ENCODE assay signal across 9 mouse cellular contexts in the genomic region with DNA sequence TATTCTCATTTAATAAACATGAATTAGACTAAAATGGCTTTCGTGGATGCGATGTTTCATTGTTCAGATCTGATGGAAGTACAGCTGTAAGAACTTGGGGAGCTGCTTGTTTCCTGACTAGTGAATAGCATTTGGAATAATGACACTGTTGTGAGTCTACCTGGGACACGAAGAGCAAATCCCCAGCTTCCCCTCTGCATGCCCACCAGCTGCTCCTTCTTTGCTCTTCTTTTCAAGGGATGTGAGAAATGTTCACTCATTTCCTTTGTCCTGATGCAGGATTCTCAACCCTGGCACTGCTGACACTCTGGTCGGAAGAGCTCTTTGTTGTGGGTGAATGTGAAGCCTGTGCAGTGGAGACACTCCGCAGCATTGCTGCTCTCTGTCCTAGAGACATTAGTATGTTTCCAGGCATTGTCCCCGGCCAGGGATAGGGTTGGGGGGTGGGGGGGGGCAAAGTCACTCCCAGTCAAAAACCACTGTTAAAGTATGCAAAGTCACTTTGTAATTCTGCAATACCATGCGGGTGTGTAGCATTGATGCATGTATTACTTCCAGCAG.
A peak's percentile ranks its signal among the peaks of the same experiment; 100 is the strongest.
DNase-seq lines count a peak whose midpoint lies in the region; ATAC-seq and TF ChIP-seq lines count a peak whose summit lies in the region.
"Had no signal": no experiment of that assay in that cellular context is flagged by ENCODE, and none has a peak within 500 bp of the region (broad histone marks: within the 10 kb centered on the region; RNA-seq: fewer than 3 reads in every experiment).

No protein-coding gene starts in this region.

- H3K9me3 ChIP-seq in heart, embryonic 13.5 days = no peaks in the 10 kb centered on the region
- H3K9me3 ChIP-seq in stomach, embryonic 14.5 days (ENCODE audit: control insufficient read depth, low read depth, low read length) = no peaks in the 10 kb centered on the region
- H3K9me3 ChIP-seq in stomach, postnatal 0 days (ENCODE audit: control insufficient read depth, low read length) = no peaks in the 10 kb centered on the region
- H3K9me3 ChIP-seq in limb, embryonic 10.5 days (replicated peaks) = no peaks in the 10 kb centered on the region
- no peaks in the 10 kb centered on the region for H3K9me3 ChIP-seq in stomach, embryonic 15.5 days

- no peak for TF ChIP-seq CTCF in stomach, postnatal 0 days (IDR thresholded peaks at IDR 0.05; ENCODE audit: low read depth)

- WGBS in heart, embryonic 13.5 days = 62% methylated on average over 7 of the region's 7 CpGs
- WGBS in stomach, embryonic 14.5 days = 45% methylated on average over 7 of the region's 7 CpGs
- WGBS in stomach, postnatal 0 days = 55% methylated on average over 7 of the region's 7 CpGs
- 76% methylated on average over 7 of the region's 7 CpGs for WGBS in limb, embryonic 10.5 days
- 45% methylated on average over 7 of the region's 7 CpGs for WGBS in stomach, embryonic 15.5 days

- no peak for ATAC-seq in heart, embryonic 13.5 days (ENCODE audit: extremely low read depth, insufficient number of reproducible peaks, low FRiP score, low TSS enrichment)
- ATAC-seq in stomach, embryonic 14.5 days (ENCODE audit: insufficient number of reproducible peaks, insufficient read depth, low FRiP score, low read depth) = peak; percentile 44; the same call in 1 of the 2 replicates
- ATAC-seq in stomach, postnatal 0 days (ENCODE audit: low FRiP score, low TSS enrichment) = no peak
- no peak for ATAC-seq in stomach, embryonic 15.5 days (ENCODE audit: insufficient read depth, low FRiP score, low read depth)

- peak overlapping the region; percentile 63 for H3K4me2 ChIP-seq in heart, embryonic 13.5 days
- H3K4me2 ChIP-seq in stomach, embryonic 14.5 days (replicated peaks; ENCODE audit: low read depth, low read length) = no peak overlapping the region
- no peak overlapping the region for H3K4me2 ChIP-seq in stomach, postnatal 0 days (replicated peaks; ENCODE audit: low read depth)
- H3K4me2 ChIP-seq in stomach, embryonic 15.5 days = 0 out of 2 replicates have a peak overlapping the region, but pooled peaks have one; percentile 37

- DNase-seq in heart, postnatal 4 days = no peak
- no peak for DNase-seq in stomach, postnatal 0 days (ENCODE audit: low spot score)
- DNase-seq in limb, embryonic 10.5 days (ENCODE audit: low spot score) = no peak
- no peak for DNase-seq in frontal cortex, postnatal 14 days (ENCODE audit: low spot score in 2 of 2)
- DNase-seq in cerebellum, adult 9-10 months = no peak

- peaks cover 7% of the 10 kb centered on the region; the same call in 1 of the 2 replicates for H3K27me3 ChIP-seq in heart, embryonic 13.5 days (replicated peaks)
- H3K27me3 ChIP-seq in stomach, embryonic 14.5 days (ENCODE audit: control insufficient read depth, insufficient read depth, low read length) = no peaks in the 10 kb centered on the region
- no peaks in the 10 kb centered on the region for H3K27me3 ChIP-seq in stomach, postnatal 0 days (ENCODE audit: control insufficient read depth, insufficient read depth, low read length)
- H3K27me3 ChIP-seq in limb, embryonic 10.5 days (ENCODE audit: low read depth, poor library complexity, severe bottlenecking) = no peaks in the 10 kb centered on the region
- H3K27me3 ChIP-seq in stomach, embryonic 15.5 days (replicated peaks) = no peaks in the 10 kb centered on the region
- H3K27me3 ChIP-seq: Patski had no signal

- H3K4me1 ChIP-seq in heart, embryonic 13.5 days = peaks cover 28% of the 10 kb centered on the region
- peaks cover 9% of the 10 kb centered on the region for H3K4me1 ChIP-seq in stomach, embryonic 14.5 days (ENCODE audit: control insufficient read depth, insufficient read depth, low read length)
- H3K4me1 ChIP-seq in stomach, postnatal 0 days (replicated peaks; ENCODE audit: control insufficient read depth, insufficient read depth) = 0 out of 2 replicates have a peak, but pooled peaks cover 2% of the 10 kb centered on the region
- peaks cover 67% of the 10 kb centered on the region for H3K4me1 ChIP-seq in limb, embryonic 10.5 days
- H3K4me1 ChIP-seq in stomach, embryonic 15.5 days = peaks cover 16% of the 10 kb centered on the region

- H3K36me3 ChIP-seq in heart, embryonic 13.5 days = no peaks in the 10 kb centered on the region
- no peaks in the 10 kb centered on the region for H3K36me3 ChIP-seq in stomach, embryonic 14.5 days (ENCODE audit: control insufficient read depth, insufficient read depth, low read length)
- H3K36me3 ChIP-seq in stomach, postnatal 0 days (ENCODE audit: control insufficient read depth, insufficient read depth, low read length) = no peaks in the 10 kb centered on the region
- H3K36me3 ChIP-seq in limb, embryonic 10.5 days = no peaks in the 10 kb centered on the region
- no peaks in the 10 kb centered on the region for H3K36me3 ChIP-seq in stomach, embryonic 15.5 days

- H3K27ac ChIP-seq in heart, embryonic 13.5 days (replicated peaks) = 0 out of 2 replicates have a peak overlapping the region, but pooled peaks have one; percentile 73
- peak overlapping the region; percentile 39; the same call in 1 of the 2 replicates for H3K27ac ChIP-seq in stomach, embryonic 14.5 days (ENCODE audit: low read length)
- H3K27ac ChIP-seq in stomach, postnatal 0 days (replicated peaks) = no peak overlapping the region
- peak overlapping the region; percentile 78; the same call in 1 of the 2 replicates for H3K27ac ChIP-seq in limb, embryonic 10.5 days
- H3K27ac ChIP-seq in stomach, embryonic 15.5 days = peak overlapping the region; percentile 70

- TF ChIP-seq EP300 in stomach, postnatal 0 days (optimal IDR thresholded peaks at IDR 0.05) = no peak

- 0 out of 2 replicates have a peak overlapping the region, but pooled peaks have one; percentile 12 for H3K9ac ChIP-seq in heart, embryonic 13.5 days
- H3K9ac ChIP-seq in stomach, embryonic 14.5 days (replicated peaks; ENCODE audit: low read depth, low read length) = no peak overlapping the region
- no peak overlapping the region for H3K9ac ChIP-seq in stomach, postnatal 0 days (ENCODE audit: low read length)
- no peak overlapping the region for H3K9ac ChIP-seq in stomach, embryonic 15.5 days

- H3K4me3 ChIP-seq in heart, embryonic 13.5 days = no peak overlapping the region
- H3K4me3 ChIP-seq in stomach, embryonic 14.5 days (ENCODE audit: low read depth, low read length) = no peak overlapping the region
- H3K4me3 ChIP-seq in stomach, postnatal 0 days (ENCODE audit: low read depth, low read length) = no peak overlapping the region
- no peak overlapping the region for H3K4me3 ChIP-seq in limb, embryonic 10.5 days
- H3K4me3 ChIP-seq in stomach, embryonic 15.5 days (replicated peaks) = no peak overlapping the region

Comparison
In these comparisons a context has a peak if more than half of its experiments do, and no peak if none do; other contexts are left out.
1. H3K4me2 ChIP-seq: peak in heart, embryonic 13.5 days (single experiment) and stomach, embryonic 15.5 days (single experiment); none in stomach, embryonic 14.5 days (single experiment) and stomach, postnatal 0 days (single experiment).